Mouse (Mus musculus) c-Kit-negative CD71-positive TER-119-positive erythroid progenitor cells, embryonic 14.5 days (primary cell): ENCODE results near the gene Kirrel.

Experiments used
- DNase-seq: peaks from one replicate; pipeline ENCODE4 v3.0.0-alpha.2; 2013; ENCODE audit warnings: low read depth, low spot score

The Kirrel gene

DNA sequence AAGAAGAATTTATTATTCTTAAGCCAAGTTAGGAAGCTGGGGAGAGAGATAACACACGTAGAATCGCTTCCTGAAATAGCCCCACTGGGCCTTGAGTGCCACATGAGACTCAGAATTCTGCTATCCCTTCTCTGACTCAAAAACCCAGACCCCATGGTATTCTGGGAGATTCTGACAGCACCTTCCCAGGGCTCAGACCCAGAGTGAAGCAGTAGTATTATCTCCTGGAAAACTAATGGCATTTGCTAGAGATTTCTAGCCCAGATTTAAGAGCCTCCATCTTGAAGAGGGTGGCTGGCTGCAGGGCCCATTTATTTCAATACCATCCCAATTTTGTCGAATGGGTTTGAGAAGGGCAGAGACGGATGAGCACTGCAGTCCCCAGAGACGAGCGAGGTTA, 6.9 kb downstream of the Kirrel start:
- DNase-seq = no peak

DNA sequence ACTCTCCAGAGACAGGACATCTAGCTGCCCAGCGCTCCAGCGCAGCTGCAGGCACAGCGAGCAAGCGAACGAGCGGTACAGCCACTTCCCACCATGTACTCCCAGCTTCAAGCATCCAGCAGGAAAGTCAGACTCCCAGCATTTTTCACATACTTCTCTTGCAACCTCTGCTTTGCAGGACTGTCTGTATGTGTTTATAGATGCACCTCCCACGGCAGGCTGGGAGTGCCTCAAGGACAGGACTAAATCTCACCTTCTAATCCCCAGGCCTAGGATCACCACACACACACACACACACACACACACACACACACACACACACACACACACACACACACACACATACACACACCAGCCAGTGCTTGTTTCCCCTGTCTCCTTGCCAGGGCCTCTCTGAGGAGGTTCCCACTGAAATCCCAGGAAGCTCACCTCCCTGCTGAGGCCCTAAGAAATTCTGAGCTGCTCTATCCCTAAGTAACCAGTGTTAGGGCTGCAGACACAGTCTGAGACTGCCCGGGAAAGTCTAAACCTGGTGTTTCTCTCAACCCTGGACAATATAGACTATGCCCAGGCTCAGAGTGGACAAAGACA, 9.2 kb downstream of the Kirrel start:
- DNase-seq = no peak

DNA sequence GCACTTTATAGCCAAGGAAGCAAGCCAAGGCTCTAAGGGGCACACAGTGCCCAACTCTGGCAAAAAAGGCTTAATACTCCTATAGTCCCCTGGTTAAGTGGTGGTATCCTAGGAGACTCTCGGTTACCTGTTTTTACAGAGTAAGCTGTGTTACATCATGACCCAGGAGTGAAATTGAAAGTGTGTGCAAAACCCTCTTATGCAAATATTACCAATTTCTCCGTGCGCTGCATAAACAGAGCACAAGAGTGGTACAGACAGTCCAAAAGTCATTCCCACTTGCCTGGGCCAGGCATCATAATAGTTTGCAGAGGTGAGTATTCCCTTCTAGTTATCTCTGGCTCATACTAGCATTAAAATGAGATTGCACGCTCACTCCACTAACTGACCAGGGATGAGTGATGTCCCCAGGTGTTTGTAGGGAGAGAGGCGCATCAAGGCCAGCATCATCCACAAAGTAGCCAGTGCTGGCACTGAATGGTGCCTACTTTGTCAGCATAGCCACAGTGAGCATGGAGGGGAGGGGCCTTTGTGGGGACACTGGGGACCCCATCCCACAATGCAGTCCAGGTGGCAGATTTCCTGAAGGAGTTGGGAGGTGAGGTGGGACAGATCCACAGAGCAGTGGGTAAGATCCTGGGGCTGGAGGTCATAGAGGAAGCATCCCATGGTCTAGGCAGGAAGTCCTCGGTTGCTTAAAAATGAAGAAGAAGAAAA, 10.3 kb downstream of the Kirrel start:
- no peak for DNase-seq

DNA sequence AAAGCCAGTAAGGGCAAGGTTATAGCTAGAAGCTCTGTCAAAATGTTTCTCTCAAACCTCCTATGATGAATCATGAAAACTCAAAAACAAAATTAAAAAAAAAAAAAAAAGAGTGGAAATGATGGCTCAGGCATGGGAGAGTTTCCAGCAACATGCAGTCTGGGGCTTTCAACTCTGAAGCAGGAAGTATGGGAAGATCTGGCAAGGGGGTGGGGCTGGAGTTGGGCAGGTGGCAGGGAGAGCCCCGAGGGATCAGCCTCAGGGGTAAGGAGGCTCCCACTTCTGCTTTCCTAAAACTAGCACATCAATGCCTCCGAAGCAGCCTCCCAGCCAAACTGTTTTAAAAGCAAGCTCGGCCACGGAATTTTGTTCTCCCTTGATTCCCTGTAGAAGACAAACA, 11.4 kb downstream of the Kirrel start:
- no peak for DNase-seq

DNA sequence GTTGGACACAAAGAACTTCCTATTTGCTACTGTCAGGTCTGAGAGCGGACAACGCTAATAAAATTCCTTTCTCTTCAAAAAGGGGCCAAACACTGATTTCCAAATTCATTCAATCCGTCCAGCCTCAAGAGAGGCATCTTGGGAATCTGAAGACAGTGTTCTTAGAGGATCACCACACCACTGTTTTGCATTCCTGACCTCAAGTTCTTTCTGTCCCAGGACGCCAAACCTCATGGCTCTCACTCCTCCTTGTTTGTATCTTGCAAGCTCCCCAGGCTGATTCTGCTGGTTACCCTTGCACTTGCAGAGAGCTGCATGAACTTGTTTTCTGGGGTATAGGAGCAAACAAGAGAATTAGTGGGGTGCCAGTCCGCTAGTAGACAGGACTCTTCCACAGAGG, 12.2 kb downstream of the Kirrel start:
- DNase-seq = no peak

DNA sequence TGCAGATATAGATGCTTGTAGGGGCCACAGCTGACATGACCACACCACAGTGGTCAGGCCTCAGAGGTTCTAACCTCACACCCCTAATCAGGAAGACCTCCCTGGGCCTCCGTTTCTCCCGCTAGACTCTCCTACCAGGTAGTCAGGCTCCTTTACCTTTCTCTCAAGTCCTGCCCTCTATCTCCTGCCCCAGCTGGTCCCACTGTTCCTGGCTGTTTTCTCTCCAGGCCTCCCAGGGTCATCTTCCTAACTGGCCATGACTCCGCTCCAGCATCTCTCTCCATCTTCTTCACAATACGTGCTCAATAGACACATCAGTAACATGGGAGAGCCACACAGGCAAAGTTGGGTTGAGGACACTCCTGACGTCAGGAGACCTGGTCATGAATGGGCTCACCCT, 12.9 kb downstream of the Kirrel start:
- DNase-seq = no peak

DNA sequence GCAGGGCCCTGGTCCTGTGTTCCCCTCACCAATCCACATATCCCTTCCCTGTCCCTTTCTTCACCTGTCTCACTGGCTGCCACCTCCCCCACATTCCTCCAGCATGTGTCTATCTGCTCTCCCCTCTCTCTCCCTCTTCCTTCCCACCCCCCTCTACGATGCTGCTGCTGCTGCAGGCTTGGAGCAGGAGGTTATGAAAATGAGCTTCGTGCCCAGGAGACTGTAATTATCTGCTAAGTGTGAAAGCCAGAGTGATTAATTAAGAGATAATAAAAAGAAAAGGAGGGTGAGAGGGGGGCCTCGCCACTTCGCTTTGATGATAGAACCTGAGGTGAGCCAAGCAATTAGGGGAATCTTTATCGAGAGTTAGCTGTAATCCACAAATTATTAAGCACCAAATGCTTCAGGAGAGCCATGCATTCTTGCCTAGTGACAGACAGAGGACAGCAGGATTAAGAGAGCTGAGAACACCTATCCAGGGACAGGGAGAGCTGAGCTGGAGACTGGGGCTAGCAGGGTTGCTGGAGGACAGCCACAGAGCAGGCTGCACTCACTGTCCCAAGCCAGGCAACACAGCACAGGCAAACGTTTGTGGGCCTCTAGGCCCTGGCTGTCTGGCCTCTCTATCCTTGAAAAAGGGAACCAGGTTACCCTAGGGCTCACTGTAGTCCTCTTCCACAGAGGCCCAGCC, 13.6 kb downstream of the Kirrel start:
- DNase-seq = no peak

DNA sequence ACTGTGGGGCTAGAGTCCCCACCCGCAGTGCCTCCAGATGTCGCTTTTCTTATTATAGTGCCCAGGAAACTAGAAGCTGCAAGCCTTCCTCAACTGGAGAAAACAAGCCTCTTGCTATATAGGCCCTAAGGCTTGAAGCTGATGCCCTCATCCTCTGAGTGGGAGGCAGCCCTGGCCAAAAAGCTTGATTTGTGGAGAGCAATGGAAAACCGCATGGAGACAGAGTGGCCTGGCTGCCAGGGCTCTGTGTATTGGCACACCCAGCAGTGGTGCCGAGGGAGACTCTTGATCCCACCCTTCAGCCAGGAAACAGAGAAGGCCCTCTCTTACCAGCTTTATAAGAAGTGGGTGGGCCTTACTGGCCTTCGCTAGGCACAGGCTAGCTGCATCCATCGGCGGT, 15.4 kb downstream of the Kirrel start:
- DNase-seq = no peak

DNA sequence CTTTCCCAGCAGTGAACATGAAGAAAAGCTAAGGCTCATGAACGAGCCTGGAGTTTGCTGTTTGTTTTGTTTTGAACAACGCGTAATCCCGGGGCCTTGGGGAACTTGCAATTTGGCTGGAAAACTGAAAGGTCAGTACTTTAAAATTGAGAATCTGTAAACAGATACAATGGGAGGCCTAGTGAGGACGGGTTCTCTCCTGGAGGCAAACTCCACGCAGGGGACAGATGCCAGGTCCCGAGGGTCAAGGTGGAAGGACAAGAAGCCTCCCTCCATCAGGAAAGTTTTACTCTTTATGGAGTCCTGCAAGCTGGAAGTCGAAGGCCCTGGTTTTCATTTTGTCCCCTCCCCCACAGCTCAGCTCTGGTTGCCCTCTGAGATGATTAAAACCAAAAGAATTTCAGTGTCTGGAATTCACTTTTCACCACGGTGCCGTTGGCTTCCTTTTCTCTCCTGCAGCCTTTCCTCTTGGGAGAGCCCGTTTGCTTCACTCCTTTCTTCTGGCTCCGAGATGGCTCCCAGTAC, 16.7 kb downstream of the Kirrel start:
- no peak for DNase-seq

DNA sequence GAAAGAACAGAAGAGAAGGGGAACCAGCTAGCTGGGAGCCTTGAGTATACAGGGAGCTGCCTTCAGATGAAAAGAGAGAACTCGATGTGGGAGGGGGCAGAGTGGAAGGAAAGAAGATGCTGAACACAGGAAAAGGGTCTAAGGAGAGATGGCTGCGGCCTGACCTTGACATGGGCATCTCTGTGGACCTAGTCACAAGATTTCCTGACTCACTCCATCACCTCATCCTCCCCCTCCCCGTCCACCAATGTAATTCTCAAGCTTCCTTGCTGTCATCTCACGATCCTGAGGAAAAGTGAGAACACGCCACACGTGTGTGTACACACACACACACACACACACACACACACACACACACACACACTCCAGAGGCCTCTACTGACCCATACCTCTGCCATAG, 17.2 kb downstream of the Kirrel start:
- no peak for DNase-seq

DNA sequence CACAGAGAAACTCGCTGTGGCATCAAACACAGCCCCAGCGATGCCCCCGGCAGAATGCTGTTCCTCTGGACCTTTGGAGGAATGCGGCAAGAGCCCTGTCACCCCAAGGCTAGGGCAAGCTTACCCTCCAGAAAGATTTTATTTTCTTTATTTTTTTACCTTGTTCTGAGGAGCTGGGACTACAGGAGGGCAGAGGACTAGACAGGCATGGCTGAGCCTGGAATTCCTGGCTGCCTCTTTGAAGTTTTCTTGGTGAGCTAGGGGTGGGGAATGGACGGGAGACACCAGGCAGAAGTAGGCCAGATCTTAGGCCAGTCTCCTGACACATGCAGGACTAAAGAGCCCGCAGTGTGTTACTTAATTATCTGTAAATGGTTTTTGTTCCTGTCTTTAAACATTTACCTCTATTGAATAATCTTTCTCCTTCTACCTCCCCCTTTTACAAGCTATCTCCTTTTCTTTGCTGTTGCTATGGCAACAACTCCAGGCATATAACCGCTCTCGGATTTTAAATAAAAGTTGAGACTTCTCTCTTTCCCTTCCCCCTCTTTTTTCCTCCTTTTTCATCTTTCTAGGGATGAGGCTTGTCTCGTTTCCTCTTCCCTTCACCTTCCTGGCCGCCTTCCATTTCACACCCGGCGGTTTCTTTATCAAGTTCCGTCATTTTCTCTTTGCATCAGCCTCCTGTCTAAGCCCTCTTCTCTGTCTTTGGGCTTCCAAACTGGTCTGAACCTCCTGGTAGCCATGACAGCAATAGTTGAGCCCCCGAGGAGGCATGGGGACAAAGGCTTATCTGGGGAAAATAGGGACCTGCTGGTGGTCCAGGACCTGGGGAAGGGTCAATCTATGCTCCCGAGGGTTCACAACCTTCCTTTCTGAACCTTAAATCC, 19.9 kb downstream of the Kirrel start:
- no peak for DNase-seq

DNA sequence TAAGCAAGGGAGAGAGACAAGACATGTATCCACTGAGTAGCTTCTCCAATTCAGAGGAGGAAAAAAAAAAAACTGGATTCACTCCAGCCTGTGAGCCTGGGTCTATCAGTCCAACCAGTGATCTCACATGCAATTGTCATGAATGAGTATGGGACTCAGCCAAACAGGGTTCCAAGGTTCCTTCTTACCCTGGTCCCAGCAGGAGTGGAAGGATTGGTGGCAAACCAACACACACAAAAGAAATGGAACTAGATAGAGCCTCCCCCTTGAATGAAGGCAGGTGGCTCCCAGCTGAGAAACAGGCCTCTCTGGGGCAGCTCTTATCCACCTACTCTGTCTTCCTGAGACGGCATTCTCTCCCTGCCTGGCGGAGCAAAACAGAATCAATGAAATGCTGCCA, 21.5 kb downstream of the Kirrel start:
- DNase-seq = no peak

DNA sequence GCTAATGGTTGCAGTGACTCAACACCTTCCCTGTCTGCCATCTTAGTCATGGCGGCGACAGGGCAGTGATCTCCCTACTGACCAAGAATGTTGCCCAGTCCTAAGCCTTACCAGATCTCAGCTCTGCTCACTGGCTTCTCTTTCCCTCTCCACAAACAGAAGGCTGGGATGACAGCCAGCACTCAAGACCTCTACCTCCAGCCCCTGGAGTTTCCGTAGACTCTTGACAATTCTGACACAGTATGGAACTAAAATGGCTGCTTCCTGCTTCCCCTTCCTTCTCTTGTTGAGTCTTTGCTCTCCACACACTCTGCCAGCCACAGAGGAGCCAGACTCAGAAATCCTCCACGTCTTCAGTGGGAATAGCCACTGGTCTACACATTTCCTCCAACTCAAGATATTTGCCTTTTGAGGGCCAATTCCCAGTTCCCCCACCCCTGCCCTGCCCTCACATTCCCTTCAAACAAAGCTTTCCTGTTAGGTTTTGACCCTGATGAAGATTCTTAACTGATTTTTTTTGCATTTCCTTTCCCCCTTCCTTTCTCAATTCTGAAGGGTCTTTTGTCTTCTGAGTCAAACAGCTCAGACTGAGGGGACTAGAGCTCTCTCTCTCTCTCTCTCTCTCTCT, 22.3 kb downstream of the Kirrel start:
- DNase-seq = no peak

DNA sequence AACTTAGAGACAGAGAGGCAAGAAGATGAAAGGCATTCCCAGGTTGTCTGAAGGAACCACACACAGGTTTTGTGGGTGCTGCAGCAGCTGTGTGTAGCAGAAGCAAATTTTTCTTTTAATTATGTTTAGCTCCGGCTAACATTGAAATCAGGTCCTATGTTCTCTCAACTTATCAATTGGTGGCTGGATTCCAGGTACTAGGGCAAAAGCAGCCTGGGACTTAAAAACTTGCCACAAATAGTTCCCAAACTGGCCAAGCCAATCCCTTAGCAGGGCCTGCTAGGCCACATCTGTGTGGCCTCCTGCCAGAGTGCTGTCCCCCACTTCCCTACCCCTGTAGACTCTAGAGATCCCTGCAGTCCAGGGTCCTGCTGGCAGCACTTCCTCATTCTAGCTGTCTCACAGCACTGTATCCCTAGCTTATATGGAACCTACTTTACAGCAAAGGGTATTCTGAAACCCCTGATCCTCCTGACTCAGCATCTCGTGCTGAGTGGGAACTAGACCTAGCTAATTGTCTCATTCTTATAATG, 23.2 kb downstream of the Kirrel start:
- DNase-seq = no peak

DNA sequence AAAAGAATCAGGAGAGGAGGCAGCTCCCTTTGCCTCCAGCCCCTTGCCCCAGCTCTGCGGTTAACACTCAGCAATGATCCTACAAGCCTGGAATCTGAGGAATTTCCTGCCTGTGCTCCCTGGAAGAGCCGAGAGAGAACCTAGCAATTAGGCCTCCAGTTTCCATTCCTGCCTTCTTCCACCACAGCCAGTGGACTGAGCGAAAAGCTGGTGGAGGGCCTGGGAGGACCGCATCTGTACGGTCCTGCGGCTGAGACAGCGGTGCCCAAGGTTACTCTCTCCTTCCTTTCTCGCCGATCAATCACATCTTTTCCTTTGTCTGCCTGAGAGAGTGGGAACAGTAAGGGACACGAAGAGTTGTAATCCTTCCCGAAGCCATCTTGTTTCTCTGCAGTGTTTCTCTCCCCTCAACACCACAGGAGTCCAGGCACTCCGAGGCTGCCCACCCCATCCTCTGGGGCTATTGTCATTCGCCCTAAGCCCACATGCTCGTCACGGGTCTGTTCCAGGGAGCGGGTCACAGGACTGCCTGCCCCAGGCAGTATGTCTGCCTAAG, 23.8 kb downstream of the Kirrel start:
- DNase-seq = no peak

DNA sequence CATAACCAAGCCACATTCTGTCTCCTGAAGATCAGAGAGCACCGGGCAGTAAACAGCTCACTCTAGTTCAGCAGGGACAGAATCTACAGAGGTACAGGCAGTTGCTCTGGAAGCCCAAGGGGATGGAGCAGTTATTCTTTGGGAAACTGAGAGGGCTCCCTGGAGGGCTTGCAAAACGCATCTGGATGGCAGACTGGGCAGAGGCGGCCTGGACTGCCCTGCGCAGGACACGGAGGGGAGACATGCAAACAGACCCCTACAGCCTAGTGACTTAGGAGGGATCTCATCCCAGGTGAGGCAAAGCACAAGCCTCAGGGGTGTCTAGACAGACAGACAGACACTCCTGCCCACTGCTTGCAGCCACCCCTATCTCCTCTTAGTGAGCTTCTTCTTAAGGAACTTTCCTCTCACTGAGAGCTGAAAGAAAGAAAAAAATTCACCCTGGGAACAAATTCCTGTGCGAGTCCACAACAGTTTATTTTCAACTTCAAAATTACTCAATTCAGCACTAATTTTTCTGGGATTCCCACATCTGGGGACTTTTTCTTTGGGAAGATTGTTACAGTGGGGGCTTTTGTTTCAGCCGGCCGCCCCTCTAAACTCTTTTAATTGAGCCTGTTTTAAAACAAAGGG, 24.4 kb downstream of the Kirrel start:
- no peak for DNase-seq

DNA sequence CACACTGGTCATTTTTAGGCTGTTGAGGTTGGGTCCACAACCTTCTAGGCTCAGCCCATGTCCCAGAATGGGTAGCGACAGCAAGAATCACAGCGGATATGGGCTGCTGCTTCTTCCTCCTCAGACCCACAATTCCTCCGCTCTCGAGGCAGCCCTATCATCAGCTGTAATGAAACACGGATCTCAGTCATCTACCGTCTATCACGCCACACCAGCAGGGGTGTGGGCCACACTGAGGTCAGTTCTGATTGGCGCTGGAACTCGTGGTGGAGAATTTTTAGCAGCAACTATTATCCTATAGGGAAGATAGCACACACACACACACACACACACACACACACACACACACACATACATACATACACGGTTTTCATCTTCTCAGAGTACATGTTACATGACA, 25.1 kb downstream of the Kirrel start:
- no peak for DNase-seq

DNA sequence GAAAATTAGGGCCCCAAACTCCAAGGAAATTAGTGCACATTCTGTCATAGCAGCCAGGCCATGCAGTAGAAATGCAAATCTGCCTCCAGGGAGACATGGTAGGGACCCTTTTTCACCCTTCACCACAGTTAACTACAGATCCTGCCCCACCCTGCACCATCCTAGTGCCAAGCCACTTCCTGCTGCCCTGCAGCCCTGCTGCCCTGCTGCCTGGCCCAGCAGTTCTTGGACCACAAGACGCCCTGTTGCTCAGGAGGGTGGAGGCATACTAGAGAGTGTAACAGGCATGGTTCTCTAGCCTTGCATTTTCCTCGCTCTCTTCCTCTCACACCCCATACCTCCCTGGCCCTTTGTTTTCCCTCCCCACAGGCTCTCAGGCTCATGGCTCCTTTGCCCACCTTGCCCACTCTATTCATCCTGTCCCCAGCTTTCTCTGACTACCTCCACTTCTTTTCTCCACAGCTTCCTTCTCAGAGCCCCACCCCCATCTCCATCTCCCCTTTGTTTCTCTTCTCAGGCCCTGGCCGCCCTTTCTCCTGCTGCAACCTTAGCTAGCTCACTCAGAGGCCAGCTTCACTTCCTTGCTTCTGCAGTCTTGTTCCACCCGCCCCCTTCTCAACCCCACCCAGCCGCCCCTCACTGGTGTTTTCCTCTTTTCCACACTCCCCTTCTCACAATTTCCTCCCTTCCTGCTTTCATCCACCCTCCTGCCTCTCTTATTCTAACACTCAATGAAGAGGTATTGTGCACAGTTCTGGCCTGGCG, 29.9 kb downstream of the Kirrel start:
- no peak for DNase-seq

DNA sequence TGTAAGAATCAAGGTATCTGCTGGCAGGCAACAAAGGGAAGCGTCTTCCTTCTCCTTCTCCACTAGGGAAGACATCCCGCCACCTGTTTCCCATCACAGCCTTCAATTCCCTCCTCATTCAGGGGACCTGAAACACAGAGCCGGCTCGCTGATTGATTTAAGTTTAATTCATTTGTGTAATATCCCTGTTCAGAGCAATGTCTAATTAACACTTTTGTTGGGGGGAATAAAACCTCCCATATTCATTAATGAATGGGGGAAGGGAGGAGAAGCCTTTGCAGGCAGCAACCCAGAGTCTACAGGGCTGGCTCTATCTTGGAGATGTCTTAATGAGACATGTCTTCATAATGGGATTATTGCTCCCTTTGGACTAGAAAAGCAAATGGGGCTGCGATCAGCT, 34.3 kb downstream of the Kirrel start:
- DNase-seq = no peak

DNA sequence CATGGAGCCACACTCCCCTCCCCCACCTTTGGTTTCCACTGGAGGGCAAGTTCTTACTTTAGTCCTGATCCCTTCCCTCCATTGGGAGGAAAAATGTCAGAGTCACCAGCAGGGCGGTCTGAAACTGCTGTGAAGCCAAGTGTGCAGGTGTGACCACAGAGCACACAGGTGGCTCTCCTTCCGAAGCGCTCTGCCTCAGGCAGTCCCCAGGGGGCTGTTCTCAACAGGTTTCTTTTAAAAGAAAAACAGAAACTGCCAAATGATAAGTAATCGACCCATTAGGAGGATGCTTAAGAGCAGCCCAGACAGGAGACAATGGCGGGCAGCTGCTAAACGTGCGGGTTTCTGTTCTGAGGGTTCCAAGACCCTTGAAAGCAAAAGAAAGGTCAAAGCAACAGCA, 37.8 kb downstream of the Kirrel start:
- no peak for DNase-seq
